Mouse (Mus musculus): ENCODE measurements around the gene Tmem95.
"Not testable (repeated sequence)": the region's sequence is repeated elsewhere in the genome, so short reads cannot be mapped to it uniquely, and the experiment has no call there.

Tmem95 gene

DNA sequence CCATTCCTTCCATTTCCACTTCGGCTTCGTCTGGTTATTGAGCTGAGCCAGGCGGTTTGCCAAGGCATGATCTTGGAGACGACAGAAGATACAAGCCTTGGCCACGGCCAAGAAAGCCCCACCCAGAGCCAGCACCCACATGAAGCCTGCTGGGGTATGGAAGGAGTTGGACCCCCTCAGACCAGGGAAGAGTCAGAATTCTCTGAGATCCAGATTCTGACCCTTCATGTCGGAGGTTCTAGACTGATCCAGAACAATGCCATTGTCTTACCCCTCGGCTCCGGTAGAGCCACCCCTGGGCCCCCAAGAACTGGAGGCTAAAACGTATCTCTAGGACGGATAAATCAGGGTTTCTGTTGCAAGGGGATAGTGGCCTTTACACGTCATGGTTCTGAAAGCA lies at the start of gene Tmem95:
Gene Tmem95 (minus strand): TSS at position 141 of the 400 bp plus-strand sequence.
- DNase-seq (ENCODE audit: low spot score): no peak

DNA sequence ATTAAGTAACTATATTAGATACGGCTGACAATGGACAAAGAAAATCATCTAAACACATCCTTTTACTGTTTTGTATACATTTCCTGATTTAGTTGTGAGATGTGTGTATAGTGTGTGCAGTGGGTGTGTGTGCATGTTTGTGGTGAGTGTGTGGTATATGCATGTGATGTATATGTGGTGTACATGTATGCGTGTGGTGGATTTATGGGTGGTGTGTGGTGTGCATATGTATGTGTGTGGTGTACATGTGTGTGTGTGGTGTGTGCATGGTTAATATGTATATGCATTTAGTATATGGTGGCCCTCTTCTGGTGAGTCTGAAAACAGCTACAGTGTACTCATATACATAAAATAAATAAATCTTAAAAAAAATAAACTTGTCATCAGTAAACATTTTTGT lies 49.7 kb upstream of the Tmem95 start:
- DNase-seq (ENCODE audit: low spot score): no peak

DNA sequence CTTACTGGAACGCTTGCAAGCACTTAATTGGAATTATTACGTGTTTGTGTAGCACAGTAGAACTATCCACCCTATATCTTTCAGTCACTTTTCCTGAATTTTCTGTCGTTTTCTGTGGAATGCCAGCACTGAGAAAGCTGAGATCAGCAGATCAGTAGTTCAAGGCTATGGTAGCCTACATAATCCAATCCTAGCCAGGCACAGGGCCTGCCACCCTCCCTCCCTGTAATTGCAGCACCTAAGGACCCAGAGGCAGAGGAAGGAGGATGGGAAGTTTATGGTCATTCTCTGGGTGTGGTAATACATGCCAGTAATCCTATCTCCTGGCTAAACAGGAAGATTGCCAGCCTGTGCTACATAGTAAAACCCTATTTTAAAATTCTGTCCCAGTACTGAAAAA lies 45.0 kb upstream of the Tmem95 start:
- no peak for DNase-seq (ENCODE audit: low spot score)

DNA sequence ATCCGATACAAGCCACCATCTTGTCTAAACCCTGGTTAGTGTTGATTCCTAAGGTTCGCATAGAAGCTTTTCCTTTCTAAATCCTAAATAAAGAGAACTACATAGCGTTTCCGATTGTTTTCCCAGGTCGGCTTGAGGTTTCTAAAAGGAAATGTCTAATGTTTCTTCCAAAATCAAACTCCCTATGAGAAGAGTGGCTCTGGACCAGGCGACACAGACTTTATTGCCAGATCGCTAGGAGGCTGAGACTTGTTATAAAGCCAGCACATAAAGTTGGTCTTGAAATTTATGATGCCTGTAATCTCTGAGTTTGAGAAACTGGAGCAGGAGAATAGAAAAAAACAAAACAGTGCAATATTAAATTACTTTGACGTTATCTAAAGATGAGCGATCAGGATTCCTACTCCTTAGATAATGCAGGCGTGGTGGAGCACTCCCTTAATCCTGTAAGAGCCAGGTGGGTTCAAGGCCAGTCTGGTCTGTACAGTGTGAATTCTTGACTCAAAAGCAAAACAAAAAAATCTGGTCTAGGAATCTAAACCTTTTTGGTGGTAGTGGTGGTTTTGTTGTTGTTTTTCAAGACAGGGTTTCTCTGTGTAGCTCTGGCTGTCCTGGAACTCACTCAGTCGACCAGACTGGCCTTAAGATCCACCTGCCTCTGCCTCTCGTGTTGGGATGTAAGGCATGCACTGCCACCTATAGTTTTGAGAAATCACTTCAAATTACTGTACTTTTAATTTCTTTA lies 44.4 kb upstream of the Tmem95 start:
- no peak for DNase-seq (ENCODE audit: low spot score)

- DNase-seq (ENCODE audit: low spot score): peak; percentile 100
Observed at GRCm38 (mm10) chr11:69921114-69922011, 43.5 kb upstream of the Tmem95 start, which contains the start of gene Eif5a. Eif5a (minus strand) TSS chr11:69921958.

- no peak for DNase-seq (ENCODE audit: low spot score)
Observed at GRCm38 (mm10) chr11:69920266-69921031, 42.6 kb upstream of the Tmem95 start.

- DNase-seq (ENCODE audit: low spot score): peak; percentile 81
Observed at GRCm38 (mm10) chr11:69919661-69920265, 41.9 kb upstream of the Tmem95 start.

GRCm38 (mm10) chr11:69919053-69919452 lies 41.2 kb upstream of the Tmem95 start:
- no peak for DNase-seq (ENCODE audit: low spot score)

DNA sequence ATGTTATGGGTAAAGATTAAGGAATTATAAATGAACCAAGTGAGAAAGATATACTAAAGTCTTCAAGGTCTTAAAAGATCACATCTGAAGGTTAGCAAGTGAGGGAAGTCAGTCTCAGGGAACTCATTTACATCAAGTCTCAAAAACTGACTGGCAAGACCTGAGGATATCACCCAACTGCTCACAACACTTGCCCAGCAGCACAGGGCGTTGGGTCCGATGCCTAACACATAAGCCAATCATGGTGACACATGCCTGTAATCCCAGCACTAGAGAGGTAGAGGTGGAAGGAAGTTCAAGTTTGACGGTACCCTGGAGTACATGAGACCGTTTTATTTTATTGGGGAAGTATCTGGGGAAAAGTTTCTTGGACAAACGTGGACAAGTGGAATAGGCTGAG lies 40.3 kb upstream of the Tmem95 start:
- DNase-seq (ENCODE audit: low spot score): no peak

- DNase-seq (ENCODE audit: low spot score): no peak
Observed at GRCm38 (mm10) chr11:69917379-69917948, 39.6 kb upstream of the Tmem95 start.

DNA sequence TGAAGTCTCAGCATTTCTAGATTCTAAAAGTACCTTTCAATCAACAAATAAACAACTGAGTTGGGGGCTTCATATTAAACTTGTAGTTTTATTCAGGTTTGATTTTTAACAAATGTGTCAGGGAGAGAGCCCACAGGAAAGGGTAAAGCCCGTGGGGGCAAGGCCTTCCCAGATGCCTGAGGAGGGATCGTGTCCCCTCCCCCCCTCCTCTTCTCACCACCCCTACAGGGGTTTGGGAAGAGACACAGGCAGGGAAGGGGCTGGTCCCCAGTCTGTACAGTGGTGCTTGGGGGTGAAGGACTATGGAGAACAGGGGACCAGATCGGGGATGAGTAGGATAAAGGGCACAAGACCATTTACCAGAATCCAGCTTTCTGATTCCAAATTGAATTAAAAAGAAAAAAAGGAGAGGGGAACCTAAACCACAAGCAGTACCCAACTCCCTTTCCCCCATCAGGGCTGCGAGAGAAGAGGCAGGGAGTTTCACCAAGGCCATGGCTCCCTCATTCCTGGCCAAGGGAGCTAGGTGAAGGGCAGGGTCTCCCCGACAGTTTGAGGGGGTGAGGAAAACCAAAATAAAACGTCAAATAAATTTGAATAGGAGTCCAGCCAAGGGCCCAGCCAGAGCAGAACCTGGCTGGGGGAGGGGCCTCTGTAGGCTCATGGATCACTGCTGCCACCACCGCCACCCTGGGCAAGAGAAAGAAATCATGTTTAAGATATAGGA lies 39.0 kb upstream of the Tmem95 start:
- DNase-seq (ENCODE audit: low spot score): not testable (repeated sequence)

- no peak for DNase-seq (ENCODE audit: low spot score)
Observed at GRCm38 (mm10) chr11:69915667-69916627, 38.1 kb upstream of the Tmem95 start.

DNA sequence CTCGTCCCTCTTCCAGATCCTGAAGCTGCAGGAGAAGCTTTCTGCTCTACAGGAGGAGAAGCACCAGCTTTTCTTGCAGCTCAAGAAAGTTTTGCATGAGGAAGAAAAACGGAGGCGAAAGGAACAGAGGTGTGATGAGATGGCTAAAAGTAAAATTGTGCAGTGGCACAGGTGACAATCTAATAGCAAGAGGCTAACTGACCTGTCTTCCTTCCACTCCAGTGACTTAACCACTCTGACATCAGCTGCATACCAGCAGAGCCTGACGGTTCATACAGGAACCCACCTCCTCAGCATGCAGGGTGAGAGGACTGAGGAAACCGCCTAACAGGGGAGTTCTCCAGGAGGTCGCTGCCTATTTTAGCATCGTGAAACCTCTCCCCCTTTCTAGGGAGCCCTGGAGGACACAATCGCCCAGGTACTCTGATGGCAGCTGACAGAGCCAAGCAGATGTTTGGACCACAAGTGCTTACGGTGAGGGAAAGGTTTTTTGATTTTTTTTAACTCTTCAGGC lies 37.2 kb upstream of the Tmem95 start:
- no peak for DNase-seq (ENCODE audit: low spot score)

DNA sequence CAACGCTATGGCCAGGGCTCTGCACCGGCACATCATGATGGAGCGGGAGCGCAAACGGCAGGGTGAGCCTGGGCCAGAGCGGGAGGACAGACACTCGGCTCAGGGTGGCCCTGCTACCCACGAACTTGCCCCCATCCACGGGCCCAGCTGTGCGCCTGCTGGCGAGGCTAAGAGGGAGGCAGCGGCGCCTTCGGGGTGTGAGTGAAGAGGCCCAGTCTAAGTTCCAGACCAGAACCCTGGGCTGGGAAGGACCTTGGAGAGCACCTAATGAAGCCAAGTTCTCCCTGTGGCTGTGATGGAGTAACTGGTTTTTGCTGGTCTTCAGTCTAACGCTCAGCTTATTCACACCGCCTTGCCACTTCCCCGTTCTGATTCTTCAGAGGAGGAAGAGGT lies 36.5 kb upstream of the Tmem95 start:
- DNase-seq (ENCODE audit: low spot score): no peak

DNA sequence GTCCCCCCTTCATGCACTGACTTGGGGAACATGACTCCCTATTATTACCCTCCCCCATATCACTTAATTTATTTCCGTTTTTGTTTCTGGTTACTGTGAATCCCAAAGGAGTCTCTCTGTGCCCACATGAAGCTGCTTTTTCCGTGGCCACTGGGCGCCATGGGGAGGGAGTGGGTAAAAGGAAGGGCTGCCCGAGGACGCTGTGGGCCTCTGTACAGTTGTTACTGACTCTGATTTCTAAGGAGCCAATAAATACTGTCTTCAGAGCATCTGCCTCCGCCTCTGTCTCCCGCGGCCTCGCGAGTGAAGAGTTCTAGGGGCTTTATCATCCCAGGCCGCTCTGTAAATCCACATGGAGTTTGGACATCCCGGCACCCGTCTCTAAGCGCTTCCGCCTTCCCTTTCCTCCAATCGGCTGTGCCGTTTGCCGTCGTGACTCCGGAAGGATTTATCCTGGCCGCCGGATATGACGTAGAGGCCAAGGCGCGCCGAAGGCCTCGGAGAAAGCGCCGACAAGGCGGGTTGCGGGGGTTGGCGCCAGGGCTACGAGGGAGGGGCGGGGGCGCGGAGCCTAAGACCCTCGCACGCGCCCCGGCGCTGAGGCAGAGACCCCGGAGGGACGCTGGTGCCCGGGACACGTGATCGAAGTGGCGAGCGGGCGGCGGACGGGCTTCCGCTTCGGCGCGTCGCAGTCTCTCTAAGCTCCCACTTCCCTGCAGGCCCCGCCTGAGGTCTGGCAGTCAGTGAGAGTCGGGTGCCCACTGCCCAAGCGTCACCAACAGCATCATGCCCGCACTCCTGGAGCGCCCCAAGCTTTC lies 35.9 kb upstream of the Tmem95 start, which contains the start of gene Gps2:
Gene Gps2 (plus strand): TSS at position 335 of the 818 bp plus-strand sequence.
- peak; percentile 92 for DNase-seq (ENCODE audit: low spot score)

- DNase-seq (ENCODE audit: low spot score): no peak
Observed at GRCm38 (mm10) chr11:69912716-69913530, 35.1 kb upstream of the Tmem95 start.

GRCm38 (mm10) chr11:69911701-69912100 lies 33.9 kb upstream of the Tmem95 start:
- DNase-seq (ENCODE audit: low spot score): no peak

Data from urinary bladder, postnatal 14 days (tissue).